Mouse (Mus musculus): ENCODE results near the gene Vegfc.

Gene Vegfc

GRCm38 (mm10) chr8:54077271-54078120 lies at the start of gene Vegfc:
TSS of gene Vegfc (plus strand) at chr8:54077606.
- peak; percentile 36 for DNase-seq

GRCm38 (mm10) chr8:54034584-54034983 lies 42.8 kb upstream of the Vegfc start:
- no peak for DNase-seq

- DNase-seq, result no peak
Measured at GRCm38 (mm10) chr8:54042601-54043000, 34.8 kb upstream of the Vegfc start.

GRCm38 (mm10) chr8:54043468-54043867 lies 33.9 kb upstream of the Vegfc start:
- no peak for DNase-seq

- DNase-seq, result no peak
Measured at GRCm38 (mm10) chr8:54053210-54053609, 24.2 kb upstream of the Vegfc start.

GRCm38 (mm10) chr8:54065492-54065891 lies 11.9 kb upstream of the Vegfc start:
- DNase-seq, result no peak

GRCm38 (mm10) chr8:54076301-54076700 lies 1.1 kb upstream of the Vegfc start:
- no peak for DNase-seq

- peak; percentile 54 for DNase-seq
Measured at GRCm38 (mm10) chr8:54076791-54077270, 575 bp upstream of the Vegfc start.

- DNase-seq, result peak; percentile 6
Measured at GRCm38 (mm10) chr8:54078121-54078440, 675 bp downstream of the Vegfc start.

- DNase-seq, result peak; percentile 3
Measured at GRCm38 (mm10) chr8:54079001-54079400, 1.6 kb downstream of the Vegfc start.

GRCm38 (mm10) chr8:54079601-54080000 lies 2.2 kb downstream of the Vegfc start:
- DNase-seq, result peak; percentile 27

- no peak for DNase-seq
Measured at GRCm38 (mm10) chr8:54085896-54086295, 8.5 kb downstream of the Vegfc start.

- no peak for DNase-seq
Measured at GRCm38 (mm10) chr8:54087114-54087513, 9.7 kb downstream of the Vegfc start.

GRCm38 (mm10) chr8:54089204-54089603 lies 11.8 kb downstream of the Vegfc start:
- DNase-seq, result no peak

GRCm38 (mm10) chr8:54089901-54090300 lies 12.5 kb downstream of the Vegfc start:
- DNase-seq, result no peak

- DNase-seq, result no peak
Measured at GRCm38 (mm10) chr8:54100058-54100457, 22.7 kb downstream of the Vegfc start.

- no peak for DNase-seq
Measured at GRCm38 (mm10) chr8:54114581-54114980, 37.2 kb downstream of the Vegfc start.

- DNase-seq, result no peak
Measured at GRCm38 (mm10) chr8:54120115-54120514, 42.7 kb downstream of the Vegfc start.

- DNase-seq, result no peak
Measured at GRCm38 (mm10) chr8:54121942-54122341, 44.5 kb downstream of the Vegfc start.

GRCm38 (mm10) chr8:54122345-54122744 lies 44.9 kb downstream of the Vegfc start:
- DNase-seq, result no peak

- DNase-seq, result no peak
Measured at GRCm38 (mm10) chr8:54130558-54130957, 53.2 kb downstream of the Vegfc start.

GRCm38 (mm10) chr8:54153240-54153639 lies 75.8 kb downstream of the Vegfc start:
- peak; percentile 62 for DNase-seq

- DNase-seq, result peak; percentile 4
Measured at GRCm38 (mm10) chr8:54163505-54163904, 86.1 kb downstream of the Vegfc start.

- DNase-seq, result no peak
Measured at GRCm38 (mm10) chr8:54185336-54185735, 107.9 kb downstream of the Vegfc start.

GRCm38 (mm10) chr8:54185927-54186326 lies 108.5 kb downstream of the Vegfc start:
- DNase-seq, result no peak
